Mouse (Mus musculus) limb, embryonic 13.5 days (tissue): ENCODE results near the gene Pikfyve. TPM values are rescaled to one million over a fixed set of nuclear protein-coding genes. Genes with fewer than 3 reads are reported as not detected.
A peak's percentile ranks its signal among the peaks of the same experiment; 100 is the strongest.

ENCODE experiments used
- ATAC-seq: fragments of 200-750 bp; cut with Nextera tagmentation; 2 replicates; pipeline ENCODE4 v1.8.0; 2017; ENCODE audit warnings: low read depth, moderate number of reproducible peaks, moderate TSS enrichment; ENCODE audit not compliant: low FRiP score
- H3K27ac ChIP-seq: fragments of 300-500 bp; sonication (generic); 2 replicates; pipeline ENCODE4 v1.5.1; 2015; ENCODE audit warnings: inconsistent platforms, mild to moderate bottlenecking, moderate library complexity
- H3K27me3 ChIP-seq: fragments of 300-500 bp; sonication (generic); 2 replicates; pipeline ENCODE4 v1.6.1; 2015; ENCODE audit warnings: mild to moderate bottlenecking, inconsistent platforms
- H3K36me3 ChIP-seq: fragments of 300-500 bp; sonication (generic); 2 replicates; pipeline ENCODE4 v1.6.1; 2015; ENCODE audit warnings: inconsistent platforms, mild to moderate bottlenecking, moderate library complexity
- H3K4me1 ChIP-seq: fragments of 300-500 bp; sonication (generic); 2 replicates; pipeline ENCODE4 v1.6.1; 2015; ENCODE audit warnings: inconsistent platforms
- H3K4me2 ChIP-seq: fragments of 300-500 bp; sonication (generic); replicated peaks from 2 replicates; pipeline ENCODE4 v1.6.1; 2015; ENCODE audit warnings: inconsistent platforms, mild to moderate bottlenecking, moderate library complexity
- H3K4me3 ChIP-seq: fragments of 300-500 bp; sonication (generic); 2 replicates; pipeline ENCODE4 v1.5.1; 2015; ENCODE audit warnings: moderate library complexity, mild to moderate bottlenecking, inconsistent platforms
- H3K9ac ChIP-seq: fragments of 300-500 bp; sonication (generic); 2 replicates; pipeline ENCODE4 v1.6.1; 2015; ENCODE audit warnings: mild to moderate bottlenecking, inconsistent platforms
- H3K9me3 ChIP-seq: fragments of 300-500 bp; sonication (generic); 2 replicates; pipeline ENCODE4 v1.6.1; 2016; ENCODE audit warnings: inconsistent platforms
- WGBS: fragments of 180-500 bp; shearing (Covaris S2); methylation state at CpG from one replicate; pipeline ENCODE4 v1.1.7; 2015; 5-methylcytosine and 5-hydroxymethylcytosine counted together
- polyA plus RNA-seq: library from polyadenylated mRNA; unstranded; fragments of >200 nt; fragmentation: Nextera tagmentation; extraction: Ambion mirVana; gene quantifications from 2 replicates; pipeline ENCODE4 v1.2.1, GENCODE M21; 2015

Pikfyve gene
- polyA plus RNA-seq, result 11.9 and 14.2 TPM in 2 replicates

- WGBS, result under 1% methylated on average over 60 of the region's 71 CpGs
- no peaks in the 10 kb centered on the region for H3K9me3 ChIP-seq
- peaks cover 12% of the 10 kb centered on the region for H3K4me1 ChIP-seq
- no peaks in the 10 kb centered on the region for H3K27me3 ChIP-seq
- H3K9ac ChIP-seq, result peak within 1 kb of the TSS; percentile 90
- H3K36me3 ChIP-seq, result no peaks in the 10 kb centered on the region
- peak within 1 kb of the TSS; percentile 91 for H3K4me3 ChIP-seq
- peak within 1 kb of the TSS; percentile 80 for H3K27ac ChIP-seq
- ATAC-seq, result peak; percentile 100
- H3K4me2 ChIP-seq, result peak within 1 kb of the TSS; percentile 77
These were observed at the start of gene Pikfyve, which contains the start of gene Idh1 for GRCm38 (mm10) chr1:65186287-65187073. Gene Pikfyve (plus strand): TSS chr1:65186683. Gene Idh1 (minus strand): TSS chr1:65186500.

DNA sequence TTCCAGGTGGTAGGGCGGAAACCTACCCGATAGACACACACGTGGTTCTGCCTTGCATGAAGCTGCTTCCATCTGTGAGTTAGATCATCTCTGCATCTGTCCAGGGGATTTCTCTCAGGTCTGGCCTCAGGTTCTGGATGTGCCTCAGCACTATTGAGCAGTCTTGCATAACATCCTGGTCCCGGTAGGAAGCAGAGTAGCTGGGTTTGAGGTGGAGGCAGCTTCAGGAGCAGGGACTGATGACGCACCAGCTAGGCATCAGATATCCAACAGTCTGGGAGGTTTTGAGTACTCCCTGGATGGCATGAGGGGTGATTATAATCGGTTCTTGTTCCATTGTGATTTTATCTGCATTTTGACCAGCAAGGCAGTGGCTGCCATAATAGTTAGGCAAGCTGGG, 48.9 kb upstream of the Pikfyve start:
- no peaks in the 10 kb centered on the region for H3K4me1 ChIP-seq
- 0 out of 2 replicates have a peak, but pooled peaks cover 3% of the 10 kb centered on the region for H3K9me3 ChIP-seq
- H3K4me3 ChIP-seq, result no peak overlapping the region
- H3K27me3 ChIP-seq, result no peaks in the 10 kb centered on the region
- WGBS, result 79% methylated on average over 6 of the region's 6 CpGs
- H3K4me2 ChIP-seq, result no peak overlapping the region
- ATAC-seq, result no peak
- no peak overlapping the region for H3K27ac ChIP-seq
- H3K36me3 ChIP-seq, result no peaks in the 10 kb centered on the region
- no peak overlapping the region for H3K9ac ChIP-seq

DNA sequence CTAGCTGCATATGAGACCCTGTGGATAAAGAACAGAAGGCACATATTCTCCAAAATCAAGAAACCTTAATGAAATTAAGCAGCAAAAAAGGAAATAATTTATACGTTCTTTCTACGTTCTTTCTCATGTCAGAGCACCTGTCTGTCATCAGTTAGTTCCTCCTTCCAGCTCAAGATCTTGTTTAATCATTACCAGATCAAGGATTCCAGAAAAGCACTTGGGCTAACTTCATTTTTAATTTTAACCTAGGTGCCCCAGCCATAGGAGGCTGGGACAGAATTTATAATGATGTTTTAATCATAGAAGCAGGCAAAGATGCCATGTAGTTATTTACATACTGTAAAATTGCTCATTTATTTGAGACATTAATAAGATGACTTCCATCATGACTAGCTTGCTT, 41.7 kb upstream of the Pikfyve start:
- Histone ChIP-seq H3K4me1 (no peaks in the 10 kb centered on the region), H3K9me3 (0 out of 2 replicates have a peak, but pooled peaks cover 4% of the 10 kb centered on the region), H3K4me2 (no peak overlapping the region), H3K36me3 (no peaks in the 10 kb centered on the region), H3K27me3 (no peaks in the 10 kb centered on the region), H3K27ac (no peak overlapping the region), H3K9ac (no peak overlapping the region), H3K4me3 (no peak overlapping the region)
- 70% methylated on average over 2 of the region's 2 CpGs for WGBS
- no peak for ATAC-seq

DNA sequence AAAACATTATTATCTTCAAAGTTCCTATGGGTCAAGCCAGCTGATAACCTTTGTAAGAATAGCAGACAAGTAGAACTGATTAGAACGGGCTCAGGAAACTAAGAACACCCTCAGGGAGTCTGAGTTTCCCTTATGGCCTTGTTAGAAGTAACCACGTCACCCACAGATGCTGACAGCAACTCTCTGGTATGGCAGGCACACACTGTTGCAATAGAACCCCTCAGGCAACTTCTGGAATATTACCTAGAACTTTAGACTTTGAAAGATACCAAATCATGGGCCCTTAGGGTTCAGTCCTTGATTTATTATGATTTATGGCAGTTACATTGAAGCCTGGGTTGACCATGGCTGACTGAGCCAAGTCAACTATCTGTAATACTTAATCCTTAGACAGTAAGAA, 39.9 kb upstream of the Pikfyve start:
- no peak overlapping the region for H3K4me3 ChIP-seq
- no peak overlapping the region for H3K27ac ChIP-seq
- H3K4me1 ChIP-seq, result no peaks in the 10 kb centered on the region
- 55% methylated on average over 2 of the region's 2 CpGs for WGBS
- no peaks in the 10 kb centered on the region for H3K27me3 ChIP-seq
- no peaks in the 10 kb centered on the region for H3K36me3 ChIP-seq
- no peak overlapping the region for H3K4me2 ChIP-seq
- H3K9me3 ChIP-seq, result 0 out of 2 replicates have a peak, but pooled peaks cover 4% of the 10 kb centered on the region
- no peak for ATAC-seq
- H3K9ac ChIP-seq, result no peak overlapping the region

DNA sequence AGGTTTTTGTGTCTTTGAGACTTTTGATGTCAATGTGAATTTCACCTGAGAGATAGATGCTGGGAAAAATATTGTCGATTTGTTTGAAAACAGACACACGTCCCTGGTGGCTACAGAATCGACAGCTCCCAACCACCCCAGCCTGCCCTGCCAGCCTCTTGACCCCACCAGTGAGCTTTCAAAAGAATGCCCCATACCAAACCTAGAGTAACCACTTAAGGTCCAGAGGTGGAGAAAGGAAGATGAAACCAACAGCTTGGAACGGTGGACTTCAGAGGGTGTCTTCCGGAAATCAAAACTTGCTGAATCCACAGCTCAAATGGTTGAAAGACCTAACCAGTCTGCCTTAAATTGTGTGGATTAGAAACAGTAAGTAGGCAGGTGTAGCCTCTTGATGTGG, 39.2 kb upstream of the Pikfyve start:
- Histone ChIP-seq H3K4me1 (no peaks in the 10 kb centered on the region), H3K9me3 (0 out of 2 replicates have a peak, but pooled peaks cover 3% of the 10 kb centered on the region), H3K4me3 (no peak overlapping the region), H3K27ac (no peak overlapping the region), H3K4me2 (no peak overlapping the region), H3K9ac (no peak overlapping the region), H3K36me3 (no peaks in the 10 kb centered on the region), H3K27me3 (no peaks in the 10 kb centered on the region)
- ATAC-seq, result no peak
- WGBS, result 89% methylated on average over 5 of the region's 5 CpGs

- WGBS, result 81% methylated on average over 3 of the region's 3 CpGs
- ATAC-seq, result no peak
These were observed 38.5 kb upstream of the Pikfyve start for GRCm38 (mm10) chr1:65147971-65148370.

DNA sequence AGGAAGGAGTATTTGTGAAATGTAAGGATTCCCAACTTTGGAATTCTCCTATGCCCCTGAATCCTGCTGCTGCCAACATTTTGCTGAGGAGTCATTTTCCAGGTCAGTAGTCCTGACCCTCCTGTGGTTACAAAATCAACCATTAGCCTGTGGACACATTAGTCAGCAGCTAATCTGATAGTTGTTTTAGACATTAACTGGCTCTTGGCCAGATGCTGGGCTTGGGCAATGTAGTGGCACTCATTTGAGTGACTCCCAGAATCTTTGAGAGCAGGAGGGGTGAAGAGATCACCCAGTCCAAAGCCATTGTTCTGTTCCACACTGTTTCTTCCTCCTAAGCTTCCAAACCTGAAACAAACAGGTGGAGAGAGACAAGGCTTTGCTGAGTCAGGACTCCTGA, 31.7 kb upstream of the Pikfyve start:
- H3K9ac ChIP-seq, result no peak overlapping the region
- ATAC-seq, result no peak
- no peaks in the 10 kb centered on the region for H3K4me1 ChIP-seq
- peaks cover 25% of the 10 kb centered on the region for H3K36me3 ChIP-seq
- no peaks in the 10 kb centered on the region for H3K9me3 ChIP-seq
- no peak overlapping the region for H3K4me2 ChIP-seq
- H3K27me3 ChIP-seq, result no peaks in the 10 kb centered on the region
- no peak overlapping the region for H3K4me3 ChIP-seq
- no peak overlapping the region for H3K27ac ChIP-seq

More at GRCm38 (mm10) chr1:65147971-65148370, 38.5 kb upstream of the Pikfyve start:
- Histone ChIP-seq H3K9ac (no peak overlapping the region), H3K36me3 (no peaks in the 10 kb centered on the region), H3K4me2 (no peak overlapping the region), H3K4me3 (no peak overlapping the region), H3K9me3 (no peaks in the 10 kb centered on the region), H3K27ac (no peak overlapping the region), H3K27me3 (no peaks in the 10 kb centered on the region), H3K4me1 (no peaks in the 10 kb centered on the region)

DNA sequence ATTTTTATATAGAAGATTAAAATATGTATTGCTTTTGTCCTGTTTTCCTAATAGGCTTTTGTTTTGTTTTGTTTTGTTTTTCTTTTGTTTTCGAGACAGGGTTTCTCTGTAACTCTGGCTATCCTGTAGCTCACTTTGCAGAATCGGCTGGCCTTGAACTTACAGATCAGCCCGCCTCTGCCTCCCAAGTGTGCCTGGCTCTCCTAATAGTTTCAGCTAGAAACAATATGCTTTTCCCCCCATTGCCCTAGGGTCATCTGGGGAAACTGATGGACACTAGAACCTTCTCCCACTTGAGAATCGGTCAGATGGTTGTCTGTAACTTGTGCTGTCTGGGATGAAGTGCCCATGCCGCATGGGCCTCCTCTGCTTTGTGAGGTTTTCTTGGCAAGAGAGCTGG, 30.4 kb upstream of the Pikfyve start:
- Histone ChIP-seq H3K9ac (no peak overlapping the region), H3K36me3 (peaks cover 38% of the 10 kb centered on the region), H3K27ac (no peak overlapping the region), H3K4me2 (no peak overlapping the region), H3K4me3 (no peak overlapping the region), H3K4me1 (no peaks in the 10 kb centered on the region), H3K27me3 (no peaks in the 10 kb centered on the region), H3K9me3 (no peaks in the 10 kb centered on the region)
- no peak for ATAC-seq
- WGBS, result 97% methylated on average over 5 of the region's 5 CpGs

DNA sequence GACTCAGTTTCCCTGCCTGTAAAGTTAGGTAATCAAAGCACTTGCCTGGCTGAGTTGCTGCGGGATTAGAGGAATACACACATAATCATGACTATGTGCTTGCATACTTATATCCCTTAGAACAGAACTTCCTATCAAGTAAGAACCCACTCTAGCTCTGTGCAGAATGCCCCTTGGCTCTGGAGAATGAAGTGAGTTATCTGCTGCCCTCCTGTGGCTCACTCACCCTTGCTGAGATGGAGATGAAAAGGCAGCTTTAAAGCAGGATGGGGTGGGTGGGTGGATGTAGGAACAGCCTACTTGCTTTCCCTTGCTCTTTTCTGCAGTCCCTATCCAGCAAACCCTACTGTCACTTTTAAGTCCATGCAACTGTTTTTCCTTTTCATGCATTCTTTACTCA, 24.3 kb upstream of the Pikfyve start:
- no peak for ATAC-seq
- Histone ChIP-seq H3K9me3 (no peaks in the 10 kb centered on the region), H3K36me3 (peaks cover 88% of the 10 kb centered on the region), H3K9ac (no peak overlapping the region), H3K4me2 (no peak overlapping the region), H3K4me1 (no peaks in the 10 kb centered on the region), H3K27me3 (no peaks in the 10 kb centered on the region), H3K4me3 (no peak overlapping the region), H3K27ac (no peak overlapping the region)
- WGBS, result 97% methylated on average over 1 of the region's 1 CpGs

- H3K4me2 ChIP-seq, result no peak overlapping the region
- H3K4me1 ChIP-seq, result no peaks in the 10 kb centered on the region
- ATAC-seq, result no peak
- H3K9ac ChIP-seq, result no peak overlapping the region
- 90% methylated on average over 1 of the region's 1 CpGs for WGBS
- no peak overlapping the region for H3K4me3 ChIP-seq
- H3K27ac ChIP-seq, result no peak overlapping the region
- no peaks in the 10 kb centered on the region for H3K27me3 ChIP-seq
- H3K9me3 ChIP-seq, result no peaks in the 10 kb centered on the region
- peaks cover 93% of the 10 kb centered on the region for H3K36me3 ChIP-seq
These were observed 19.0 kb upstream of the Pikfyve start for GRCm38 (mm10) chr1:65167496-65167895.

DNA sequence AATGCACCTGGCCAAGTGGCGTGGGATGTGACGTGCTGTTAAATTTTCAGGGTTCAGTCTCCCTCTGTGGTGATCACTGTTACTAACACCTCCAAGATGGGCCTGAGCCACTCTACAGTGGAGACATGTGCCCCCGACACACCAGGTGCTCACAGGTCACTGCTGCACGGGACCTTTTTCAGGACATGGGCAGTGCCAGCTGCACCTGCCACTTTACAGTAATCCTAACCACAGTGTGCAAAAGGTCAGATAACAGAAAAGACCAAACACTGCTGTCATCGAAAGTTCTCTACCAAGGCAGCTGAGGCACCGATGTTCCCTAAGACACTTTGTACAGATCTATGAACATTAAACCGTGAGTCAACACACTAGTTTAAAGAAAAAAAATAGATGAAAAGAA, 16.9 kb upstream of the Pikfyve start:
- Histone ChIP-seq H3K4me3 (no peak overlapping the region), H3K9me3 (no peaks in the 10 kb centered on the region), H3K4me2 (no peak overlapping the region), H3K27ac (no peak overlapping the region), H3K4me1 (no peaks in the 10 kb centered on the region), H3K36me3 (peaks cover 95% of the 10 kb centered on the region), H3K27me3 (no peaks in the 10 kb centered on the region), H3K9ac (no peak overlapping the region)
- 92% methylated on average over 7 of the region's 7 CpGs for WGBS
- ATAC-seq, result no peak

DNA sequence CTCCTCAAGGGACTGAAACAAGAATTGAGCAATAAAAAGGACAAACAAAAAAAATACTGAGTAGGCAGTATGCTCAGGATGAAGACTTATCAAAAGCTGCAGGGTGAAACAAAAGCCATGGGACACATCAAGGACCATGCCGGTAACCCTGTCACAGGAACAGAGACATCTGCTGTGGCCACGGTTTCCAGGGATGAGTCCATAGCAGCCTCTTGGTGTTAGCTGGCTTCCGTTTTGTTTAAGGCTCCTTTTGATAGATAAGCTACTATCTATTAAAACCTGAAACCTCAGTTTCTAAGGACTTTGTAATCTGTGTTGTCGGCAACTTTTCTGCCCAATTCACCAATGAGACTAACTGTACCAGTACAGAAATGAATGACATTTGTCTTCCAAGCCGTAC, 16.5 kb upstream of the Pikfyve start:
- no peak overlapping the region for H3K9ac ChIP-seq
- no peak overlapping the region for H3K4me2 ChIP-seq
- H3K27me3 ChIP-seq, result no peaks in the 10 kb centered on the region
- no peak for ATAC-seq
- peaks cover 94% of the 10 kb centered on the region for H3K36me3 ChIP-seq
- no peaks in the 10 kb centered on the region for H3K4me1 ChIP-seq
- no peak overlapping the region for H3K4me3 ChIP-seq
- H3K27ac ChIP-seq, result no peak overlapping the region
- WGBS, result 91% methylated on average over 5 of the region's 5 CpGs
- no peaks in the 10 kb centered on the region for H3K9me3 ChIP-seq

DNA sequence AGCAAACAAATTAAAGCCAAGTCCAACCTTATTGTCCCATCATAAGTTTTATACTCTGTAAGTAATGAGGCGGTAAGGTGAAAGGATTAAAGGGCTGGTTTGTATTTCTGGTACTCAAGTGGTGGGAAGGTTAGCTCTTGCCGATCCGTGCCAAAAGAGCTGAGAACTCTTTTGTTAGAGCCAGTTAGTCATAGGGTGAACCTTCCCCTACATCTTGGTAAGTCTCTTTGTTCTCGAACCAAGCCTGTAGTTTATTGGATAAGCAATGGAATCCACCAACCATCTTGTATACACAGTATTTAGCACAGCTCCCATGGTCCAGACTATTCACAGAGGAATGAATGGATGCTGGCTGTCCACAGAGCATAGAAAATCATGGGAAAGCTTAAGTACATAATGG, 14.9 kb upstream of the Pikfyve start:
- Histone ChIP-seq H3K4me2 (no peak overlapping the region), H3K4me3 (no peak overlapping the region), H3K27me3 (no peaks in the 10 kb centered on the region), H3K9ac (no peak overlapping the region), H3K36me3 (peaks cover 79% of the 10 kb centered on the region), H3K9me3 (no peaks in the 10 kb centered on the region), H3K27ac (no peak overlapping the region), H3K4me1 (peaks cover 9% of the 10 kb centered on the region; the same call in 1 of the 2 replicates)
- 92% methylated on average over 4 of the region's 4 CpGs for WGBS
- no peak for ATAC-seq
